Mouse (Mus musculus): ENCODE results near the gene Cldn12.

DNA sequence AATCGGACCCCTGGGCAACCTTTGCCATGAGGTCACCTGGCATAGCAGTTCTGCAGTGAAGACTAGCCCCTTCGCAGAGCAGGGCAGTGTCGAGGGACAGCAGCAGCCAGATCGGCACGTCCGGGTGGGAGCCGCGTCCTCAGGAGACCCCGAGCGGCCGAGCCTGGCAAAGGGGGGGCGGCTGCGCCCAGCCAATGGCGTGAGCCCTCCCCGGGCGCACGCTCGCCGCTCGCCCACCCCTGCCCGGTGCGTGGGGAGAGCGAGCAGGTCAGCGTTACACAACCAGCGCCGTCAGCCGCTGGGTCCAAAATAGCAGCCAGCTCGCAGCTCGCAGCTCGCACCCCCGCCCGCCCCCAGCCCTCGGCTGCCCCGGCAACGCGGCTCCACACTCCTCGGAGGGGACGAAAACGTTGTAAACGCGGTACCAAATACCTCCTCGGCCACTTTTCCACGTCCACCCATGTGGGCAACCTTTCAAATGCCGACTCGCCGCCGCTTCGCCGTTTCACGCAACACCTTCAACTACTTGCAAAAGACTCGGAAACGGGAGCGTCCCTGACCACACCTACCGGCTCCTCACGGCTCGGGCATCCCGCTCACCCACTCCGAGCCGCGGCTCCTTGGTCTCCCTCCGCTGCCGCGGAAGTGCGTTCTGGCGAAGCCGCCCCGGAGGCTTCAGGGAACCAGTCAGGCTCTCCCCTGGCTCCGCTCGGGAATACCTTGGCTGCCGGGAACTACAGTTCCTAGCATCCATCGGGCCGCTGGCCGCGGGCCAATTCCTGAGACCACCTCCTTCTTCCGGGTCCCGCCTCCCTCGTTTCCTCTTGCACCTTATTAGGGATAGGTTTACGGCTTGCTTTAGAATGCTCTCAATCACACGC, at the start of gene Cldn12:
- TF ChIP-seq CTCF (IDR thresholded peaks at IDR 0.05; ENCODE audit: low read depth, low read length) (no peak), POLR2A (IDR thresholded peaks at IDR 0.05; ENCODE audit: borderline replicate concordance, low read depth, low read length) (no peak)

Measured in bone marrow macrophage, adult 2 months (primary cell).